Mouse (Mus musculus) embryonic facial prominence, embryonic 13.5 days (tissue): ENCODE data around the gene Kcnn1. TPM values are rescaled to one million over a fixed set of nuclear protein-coding genes. Genes with fewer than 3 reads are reported as not detected.

ENCODE experiments used
- ATAC-seq: fragments of 200-750 bp; cut with Nextera tagmentation; 2 replicates; pipeline ENCODE4 v1.8.0; 2017; ENCODE audit warnings: low read depth; ENCODE audit not compliant: insufficient number of reproducible peaks, insufficient read depth, low FRiP score, low TSS enrichment
- H3K27ac ChIP-seq: fragments of 300-500 bp; sonication (generic); 2 replicates; pipeline ENCODE4 v1.5.1; 2015; ENCODE audit warnings: moderate library complexity, mild to moderate bottlenecking, inconsistent platforms
- H3K27me3 ChIP-seq: fragments of 300-500 bp; sonication (generic); 2 replicates; pipeline ENCODE4 v1.6.1; 2015; ENCODE audit warnings: mild to moderate bottlenecking, inconsistent platforms
- H3K36me3 ChIP-seq: fragments of 300-500 bp; sonication (generic); 2 replicates; pipeline ENCODE4 v1.6.1; 2015; ENCODE audit warnings: mild to moderate bottlenecking, inconsistent platforms
- H3K4me1 ChIP-seq: fragments of 300-500 bp; sonication (generic); 2 replicates; pipeline ENCODE4 v1.6.1; 2015; ENCODE audit warnings: inconsistent platforms
- H3K4me2 ChIP-seq: fragments of 300-500 bp; sonication (generic); 2 replicates; pipeline ENCODE4 v1.6.1; 2015; ENCODE audit warnings: moderate library complexity, mild to moderate bottlenecking, inconsistent platforms
- H3K4me3 ChIP-seq: fragments of 300-500 bp; sonication (generic); 2 replicates; pipeline ENCODE4 v1.5.1; 2015; ENCODE audit warnings: mild to moderate bottlenecking, inconsistent platforms
- H3K9ac ChIP-seq: fragments of 300-500 bp; sonication (generic); 2 replicates; pipeline ENCODE4 v1.6.1; 2015; ENCODE audit warnings: mild to moderate bottlenecking, inconsistent platforms
- H3K9me3 ChIP-seq: fragments of 300-500 bp; sonication (generic); 2 replicates; pipeline ENCODE4 v1.6.1; 2016; ENCODE audit warnings: inconsistent platforms
- WGBS: fragments of 180-500 bp; shearing (Covaris S2); methylation state at CpG from one replicate; pipeline ENCODE4 v1.1.7; 2015; ENCODE audit warnings: mixed read lengths; 5-methylcytosine and 5-hydroxymethylcytosine counted together
- polyA plus RNA-seq: library from polyadenylated mRNA; unstranded; fragments of >200 nt; fragmentation: Nextera tagmentation; extraction: Ambion mirVana; gene quantifications from 2 replicates; pipeline ENCODE4 v1.2.1, GENCODE M21; 2015

The Kcnn1 gene
- polyA plus RNA-seq, 1 experiment from 2014 or later, result 5.3 TPM

DNA sequence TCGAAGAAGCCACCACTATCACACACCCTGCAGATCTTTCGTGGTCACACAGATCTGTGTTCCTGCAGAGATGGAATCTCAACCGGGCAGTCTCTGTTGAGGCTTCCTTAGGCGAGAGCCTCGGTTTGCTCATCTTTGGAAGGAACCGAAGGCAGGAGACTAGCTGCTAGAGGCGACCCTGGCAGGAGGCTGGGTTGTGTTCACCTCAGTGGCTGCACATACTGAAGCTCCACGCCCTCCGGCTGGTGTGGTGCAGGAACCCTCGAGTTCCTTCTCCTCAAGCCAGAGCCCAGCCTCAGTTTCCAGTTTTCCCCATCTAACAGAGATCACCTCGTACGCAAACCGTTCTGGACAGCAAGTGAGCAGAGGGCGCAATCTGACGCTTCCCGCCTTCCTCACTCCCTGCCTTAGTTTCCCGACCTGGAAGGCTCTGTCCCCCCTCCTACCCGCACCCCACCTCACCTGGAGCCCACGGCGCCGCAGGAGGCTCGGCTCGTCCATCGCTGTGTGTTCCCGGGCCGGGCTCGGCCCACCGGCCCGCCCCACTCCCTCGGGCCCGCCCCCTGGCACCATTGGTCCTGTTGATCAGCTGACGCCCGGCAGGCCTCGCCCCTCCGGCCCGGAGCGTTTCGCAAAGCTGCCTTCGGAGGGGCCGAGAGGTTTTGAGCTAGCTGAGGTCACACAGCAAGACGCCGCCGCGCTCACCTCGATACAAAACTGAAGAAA is 58.4 kb downstream of the Kcnn1 start, which contains the start of gene Mast3:
Gene Mast3 (minus strand): TSS at position 574 of the 726 bp plus-strand sequence.
- Histone ChIP-seq H3K9me3 (no peaks in the 10 kb centered on the region), H3K4me3 (peak within 1 kb of the TSS; percentile 59), H3K4me1 (peaks cover 15% of the 10 kb centered on the region), H3K36me3 (no peaks in the 10 kb centered on the region), H3K9ac (peak within 1 kb of the TSS; percentile 65), H3K27ac (peak within 1 kb of the TSS; percentile 5; the same call in 1 of the 2 replicates), H3K27me3 (peaks cover 70% of the 10 kb centered on the region), H3K4me2 (peak within 1 kb of the TSS; percentile 89)
- peak; percentile 75 for ATAC-seq
- WGBS, result under 1% methylated on average over 45 of the region's 45 CpGs

DNA sequence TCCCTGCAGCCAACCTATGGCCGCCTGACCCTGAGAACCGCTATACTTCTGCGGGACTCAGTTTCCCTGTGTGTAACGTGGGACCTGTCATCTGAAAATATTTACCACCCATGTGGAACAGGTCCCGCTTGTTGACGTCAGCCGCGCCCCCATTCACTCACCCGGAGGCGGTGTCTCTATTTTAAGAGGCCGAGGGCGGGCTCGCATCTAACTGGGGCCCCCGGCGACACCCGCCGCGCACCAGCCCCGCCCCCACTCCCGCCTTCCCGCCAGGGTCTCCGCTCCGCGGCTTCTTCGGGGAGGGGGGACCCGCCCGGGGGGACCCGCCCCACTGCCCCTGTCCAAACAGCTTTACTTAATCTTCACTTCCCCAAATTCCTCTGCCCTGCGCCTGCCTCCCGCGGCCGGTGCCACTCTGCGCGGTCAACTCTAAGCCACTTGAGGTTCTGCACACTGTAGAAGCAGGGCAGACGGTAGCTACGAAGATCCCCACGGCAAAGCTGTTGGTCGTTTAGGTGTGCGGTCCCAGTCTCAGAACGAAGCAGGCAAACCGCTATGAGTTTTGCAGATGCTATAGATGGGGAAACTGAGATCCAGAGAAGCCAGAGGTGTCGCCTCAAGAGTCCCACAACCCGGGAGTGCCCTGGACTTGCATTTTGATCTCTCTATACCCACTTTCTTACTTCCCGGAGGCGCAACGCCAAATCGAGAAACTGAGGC is 59.1 kb downstream of the Kcnn1 start:
- Histone ChIP-seq H3K9me3 (no peaks in the 10 kb centered on the region), H3K27me3 (peaks cover 78% of the 10 kb centered on the region), H3K4me3 (peak overlapping the region; percentile 59), H3K27ac (peak overlapping the region; percentile 5; the same call in 1 of the 2 replicates), H3K9ac (peak overlapping the region; percentile 65), H3K4me2 (peak overlapping the region; percentile 89), H3K4me1 (peaks cover 15% of the 10 kb centered on the region), H3K36me3 (no peaks in the 10 kb centered on the region)
- ATAC-seq, result no peak
- WGBS, result 1% methylated on average over 44 of the region's 47 CpGs

DNA sequence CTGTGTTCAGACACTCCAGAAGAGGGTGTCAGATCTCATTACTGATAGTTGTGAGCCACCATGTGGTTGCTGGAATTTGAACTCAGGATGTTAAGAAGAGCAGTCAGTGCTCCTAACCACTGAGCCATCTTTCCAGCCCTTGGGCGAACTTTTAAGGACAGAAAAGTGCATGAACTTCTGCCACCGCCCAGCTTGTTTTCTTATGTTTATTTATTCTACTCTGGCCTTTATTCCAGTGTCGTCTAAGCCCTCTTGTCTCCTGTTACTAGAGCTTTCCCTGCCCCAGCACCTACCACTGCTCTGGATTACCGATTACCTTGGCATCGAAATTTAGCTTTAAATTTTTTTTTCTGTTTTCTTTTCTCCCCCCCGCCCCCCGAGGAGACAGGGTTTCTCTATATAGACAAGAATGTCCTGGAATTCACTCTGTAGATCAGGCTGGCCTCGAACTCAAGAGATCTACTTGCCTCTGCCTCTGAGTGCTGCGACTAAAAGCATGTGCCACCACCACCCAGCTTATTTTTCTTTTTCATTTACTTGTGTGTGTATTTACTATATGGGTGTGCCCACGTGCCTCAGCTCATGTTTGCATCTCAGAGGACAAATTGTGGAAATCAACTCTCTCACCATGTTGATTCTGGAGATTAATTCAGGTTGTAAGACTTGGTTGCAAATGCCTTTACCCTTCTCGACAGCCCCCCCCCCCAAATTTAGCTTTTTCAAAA is 60.1 kb downstream of the Kcnn1 start:
- 58% methylated on average over 11 of the region's 11 CpGs for WGBS
- no peak overlapping the region for H3K4me3 ChIP-seq
- no peak for ATAC-seq
- no peaks in the 10 kb centered on the region for H3K9me3 ChIP-seq
- H3K4me1 ChIP-seq, result peaks cover 19% of the 10 kb centered on the region
- H3K9ac ChIP-seq, result no peak overlapping the region
- H3K4me2 ChIP-seq, result peak overlapping the region; percentile 89; the same call in 1 of the 2 replicates
- H3K36me3 ChIP-seq, result no peaks in the 10 kb centered on the region
- peaks cover 87% of the 10 kb centered on the region for H3K27me3 ChIP-seq
- H3K27ac ChIP-seq, result no peak overlapping the region

DNA sequence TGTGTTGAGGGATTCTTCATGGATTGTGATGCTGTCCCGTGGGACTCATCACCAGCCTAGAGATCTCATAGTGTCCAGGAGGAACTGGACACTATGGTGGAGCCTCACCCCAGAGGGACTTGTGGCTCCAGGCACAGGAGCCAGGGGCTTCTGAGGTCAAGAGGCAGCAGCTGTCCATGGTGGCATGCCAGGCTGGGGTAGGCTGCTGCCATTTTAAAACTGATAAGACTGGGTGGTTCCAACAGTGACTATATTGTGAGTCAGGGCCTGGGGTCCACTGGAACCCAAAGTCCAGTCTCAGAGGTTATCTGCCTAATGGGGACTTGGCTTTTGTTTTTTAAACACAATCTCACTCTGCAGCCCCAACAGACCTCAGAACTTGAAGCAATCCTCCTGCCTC is 61.2 kb downstream of the Kcnn1 start:
- no peak overlapping the region for H3K27ac ChIP-seq
- no peak overlapping the region for H3K4me3 ChIP-seq
- H3K9me3 ChIP-seq, result no peaks in the 10 kb centered on the region
- no peak overlapping the region for H3K9ac ChIP-seq
- H3K36me3 ChIP-seq, result no peaks in the 10 kb centered on the region
- H3K27me3 ChIP-seq, result peaks cover 86% of the 10 kb centered on the region
- H3K4me1 ChIP-seq, result peaks cover 22% of the 10 kb centered on the region
- no peak overlapping the region for H3K4me2 ChIP-seq
- WGBS, result 81% methylated on average over 1 of the region's 1 CpGs
- ATAC-seq, result no peak

DNA sequence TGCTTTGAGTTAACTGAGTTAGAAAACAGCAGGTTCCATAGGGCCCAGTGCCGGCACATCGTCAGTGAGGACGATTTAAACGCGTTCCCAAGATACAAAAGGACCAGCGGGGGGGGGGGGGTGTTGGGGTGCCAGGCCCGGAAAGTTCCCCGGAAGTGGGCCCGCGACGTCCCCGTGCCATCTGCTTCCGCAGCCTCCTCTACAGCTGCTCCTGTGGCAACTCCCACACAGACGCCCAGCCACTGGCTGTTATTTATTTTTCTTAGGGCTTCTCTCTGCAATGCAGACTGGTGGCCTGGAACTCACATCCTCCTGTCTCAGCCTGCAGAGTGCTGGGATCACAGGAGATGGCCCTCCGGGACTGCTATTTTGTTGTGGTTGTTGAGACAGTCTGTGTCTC is 61.9 kb downstream of the Kcnn1 start:
- Histone ChIP-seq H3K4me2 (no peak overlapping the region), H3K4me1 (peaks cover 28% of the 10 kb centered on the region), H3K36me3 (no peaks in the 10 kb centered on the region), H3K27me3 (peaks cover 80% of the 10 kb centered on the region), H3K27ac (no peak overlapping the region), H3K9me3 (no peaks in the 10 kb centered on the region), H3K9ac (no peak overlapping the region), H3K4me3 (no peak overlapping the region)
- no peak for ATAC-seq
- 34% methylated on average over 15 of the region's 15 CpGs for WGBS

DNA sequence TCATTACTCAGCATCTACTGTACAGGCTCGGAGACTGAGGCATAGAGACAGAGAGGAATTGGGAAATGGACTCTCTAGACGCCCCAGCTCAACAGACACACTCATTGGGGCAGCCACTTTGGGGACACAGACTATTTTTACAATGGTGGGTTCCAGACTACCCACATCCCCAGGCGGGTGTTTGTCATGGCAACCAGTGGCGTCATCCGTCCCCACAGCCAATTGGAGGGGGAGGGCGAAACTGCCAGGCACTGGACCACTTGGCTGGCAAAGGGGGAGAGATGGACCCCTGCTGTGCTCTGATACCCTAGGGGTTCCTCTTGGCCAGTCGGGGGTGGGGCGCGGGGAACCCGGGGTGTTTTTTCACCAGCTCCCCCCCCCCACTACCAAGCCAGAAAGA is 62.4 kb downstream of the Kcnn1 start:
- Histone ChIP-seq H3K27ac (no peak overlapping the region), H3K27me3 (peaks cover 76% of the 10 kb centered on the region)

DNA sequence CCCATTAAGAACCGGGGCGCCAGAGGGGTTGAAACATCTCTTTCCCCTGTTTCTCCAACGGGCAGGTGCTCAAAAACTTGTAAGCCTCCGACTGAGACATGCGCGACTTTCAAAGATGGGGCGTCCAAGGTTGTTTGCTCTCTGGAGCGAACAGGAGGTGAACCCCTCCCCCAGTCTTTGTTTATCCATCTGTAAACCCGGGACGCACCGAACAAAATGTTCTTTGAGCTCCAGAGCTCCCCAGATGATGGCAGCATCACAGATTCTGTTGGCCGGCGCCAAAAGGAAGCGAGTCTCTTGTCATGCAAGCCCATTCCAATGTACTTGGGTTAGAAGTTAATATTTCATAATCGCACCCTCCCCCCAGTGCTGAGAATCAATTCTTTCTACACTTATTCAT is 64.8 kb downstream of the Kcnn1 start:
- H3K4me3 ChIP-seq, result peak overlapping the region; percentile 60
- no peak overlapping the region for H3K9ac ChIP-seq
- no peaks in the 10 kb centered on the region for H3K9me3 ChIP-seq

More for the DNA sequence above, 62.4 kb downstream of the Kcnn1 start:
- Histone ChIP-seq H3K4me3 (no peak overlapping the region), H3K36me3 (no peaks in the 10 kb centered on the region), H3K4me2 (no peak overlapping the region), H3K9ac (no peak overlapping the region), H3K9me3 (no peaks in the 10 kb centered on the region), H3K4me1 (peaks cover 31% of the 10 kb centered on the region)
- no peak for ATAC-seq
- WGBS, result 45% methylated on average over 10 of the region's 10 CpGs

DNA sequence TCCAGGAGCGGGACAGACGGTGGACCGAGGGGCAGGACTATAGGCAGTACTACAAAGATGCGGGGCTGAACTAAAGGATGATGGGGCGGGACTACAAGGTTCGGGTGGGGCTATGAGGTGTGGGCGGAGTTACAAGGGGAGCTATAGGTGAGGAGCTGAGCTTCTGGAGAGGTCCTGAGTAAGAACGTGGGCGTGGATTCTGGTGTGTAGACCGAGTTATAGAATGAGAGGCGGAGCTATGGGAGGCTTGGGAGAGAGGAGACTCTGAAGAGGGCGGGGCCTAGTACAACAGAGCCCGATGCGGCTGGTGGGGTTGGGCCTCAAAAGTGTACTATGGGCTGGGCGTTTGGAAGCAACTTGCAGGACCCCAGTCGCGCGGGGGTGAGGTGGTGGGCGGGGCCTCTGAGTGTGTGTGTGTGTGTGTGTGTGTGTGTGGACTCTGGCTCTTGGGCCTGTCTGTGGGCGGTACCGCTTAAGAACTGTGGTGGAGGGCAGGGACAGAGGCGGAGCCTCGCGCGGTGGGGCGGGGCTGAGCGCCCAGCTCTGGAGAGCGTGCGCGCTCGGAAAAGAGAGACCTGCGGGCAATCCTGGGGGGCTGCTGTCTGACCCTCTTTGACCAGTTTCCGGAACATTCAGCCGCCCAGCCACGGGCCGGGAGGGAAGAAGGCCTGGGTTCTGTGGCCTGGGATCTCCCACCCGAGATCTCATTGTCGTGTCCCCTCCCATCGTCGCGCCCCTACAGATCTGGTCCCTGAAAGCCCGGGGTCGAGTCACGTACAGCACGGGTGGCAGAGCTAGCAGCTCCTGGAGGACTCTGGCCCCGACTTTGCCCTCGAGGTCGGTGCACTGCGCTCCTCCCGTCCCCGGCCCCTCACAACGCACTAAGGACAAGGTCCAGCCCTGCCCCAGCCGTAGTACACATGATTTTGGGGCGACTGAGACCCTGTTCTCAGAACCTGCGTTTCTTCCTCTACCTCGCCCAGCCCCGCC is 65.7 kb downstream of the Kcnn1 start:
- Histone ChIP-seq H3K9me3 (no peaks in the 10 kb centered on the region), H3K4me1 (peaks cover 29% of the 10 kb centered on the region), H3K27me3 (peaks cover 46% of the 10 kb centered on the region), H3K9ac (peak overlapping the region; percentile 75), H3K4me2 (peak overlapping the region; percentile 87), H3K27ac (no peak overlapping the region), H3K36me3 (no peaks in the 10 kb centered on the region), H3K4me3 (peak overlapping the region; percentile 60)
- WGBS, result 1% methylated on average over 52 of the region's 57 CpGs
- peak; percentile 86 for ATAC-seq

More for the DNA sequence above, 64.8 kb downstream of the Kcnn1 start:
- Histone ChIP-seq H3K4me2 (peak overlapping the region; percentile 87), H3K4me1 (peaks cover 20% of the 10 kb centered on the region), H3K27ac (no peak overlapping the region), H3K27me3 (peaks cover 55% of the 10 kb centered on the region), H3K36me3 (no peaks in the 10 kb centered on the region)
- ATAC-seq, result no peak
- WGBS, result 11% methylated on average over 15 of the region's 15 CpGs

DNA sequence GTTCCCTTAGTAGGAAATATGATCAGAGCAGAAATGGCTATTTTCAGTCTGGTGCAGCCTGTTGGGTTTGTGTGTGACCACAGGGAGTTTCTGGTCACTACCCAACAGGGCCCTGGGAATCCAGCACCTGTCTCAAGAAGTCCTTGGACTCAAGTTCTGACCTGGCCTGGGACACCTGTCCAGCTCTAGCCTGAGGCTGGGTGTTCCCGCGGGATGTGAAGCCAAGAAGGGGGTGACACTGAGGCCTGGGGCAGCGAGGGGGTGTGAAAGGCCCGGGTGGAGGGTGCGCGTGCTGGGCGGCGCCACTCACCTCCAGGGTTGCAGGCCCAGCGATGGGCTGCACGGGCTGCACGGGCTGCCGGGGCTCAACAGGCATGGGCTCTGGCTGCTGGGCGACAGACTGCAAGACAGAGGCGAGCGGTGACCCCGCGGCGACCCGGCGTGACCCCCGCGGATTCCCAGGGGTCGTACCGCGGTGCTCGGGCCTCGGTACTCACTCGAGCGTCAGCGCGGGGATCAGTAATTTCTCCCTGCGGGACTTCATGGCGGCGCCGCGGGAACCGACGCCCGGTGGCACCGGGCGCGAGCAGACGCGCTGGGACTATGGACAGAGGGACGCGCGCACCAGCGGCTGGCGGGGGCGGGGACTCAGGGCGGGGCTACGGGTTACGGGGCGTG is 66.5 kb downstream of the Kcnn1 start:
- peak overlapping the region; percentile 60 for H3K4me3 ChIP-seq
- H3K27me3 ChIP-seq, result peaks cover 38% of the 10 kb centered on the region
- 3% methylated on average over 54 of the region's 54 CpGs for WGBS
- H3K9ac ChIP-seq, result peak overlapping the region; percentile 75
- H3K9me3 ChIP-seq, result no peaks in the 10 kb centered on the region
- H3K27ac ChIP-seq, result no peak overlapping the region
- no peaks in the 10 kb centered on the region for H3K36me3 ChIP-seq
- H3K4me2 ChIP-seq, result peak overlapping the region; percentile 87
- no peak for ATAC-seq
- H3K4me1 ChIP-seq, result peaks cover 34% of the 10 kb centered on the region

DNA sequence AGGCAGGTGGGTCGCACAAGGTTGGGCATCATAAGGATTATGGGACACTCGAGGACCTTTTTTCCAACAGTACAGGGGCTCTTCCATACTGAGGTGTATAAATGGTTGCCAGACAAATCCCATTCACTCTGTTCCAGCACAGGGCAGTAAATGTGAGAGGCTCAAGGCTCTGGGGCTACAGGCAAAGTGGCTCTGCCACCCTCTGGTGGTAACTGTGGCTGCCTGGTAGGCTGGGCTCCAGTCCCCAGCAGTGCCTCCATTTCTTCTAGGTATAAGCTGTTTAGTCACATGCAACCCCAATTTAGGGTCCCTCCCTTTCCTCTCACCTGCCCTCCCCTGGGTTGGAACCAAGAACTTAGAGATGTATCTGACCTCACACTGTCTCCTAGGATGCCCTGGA is 67.7 kb downstream of the Kcnn1 start:
- Histone ChIP-seq H3K36me3 (no peaks in the 10 kb centered on the region), H3K4me3 (no peak overlapping the region), H3K9me3 (no peaks in the 10 kb centered on the region), H3K9ac (no peak overlapping the region), H3K27me3 (peaks cover 28% of the 10 kb centered on the region), H3K4me1 (peaks cover 43% of the 10 kb centered on the region), H3K4me2 (no peak overlapping the region), H3K27ac (no peak overlapping the region)
- 91% methylated on average over 2 of the region's 2 CpGs for WGBS
- no peak for ATAC-seq
